Mouse (Mus musculus) heart, adult 2 months (tissue): ENCODE data around the gene Styk1. TPM values are rescaled to one million over a fixed set of nuclear protein-coding genes. Genes with fewer than 3 reads are reported as not detected.
A peak's percentile ranks its signal among the peaks of the same experiment; 100 is the strongest.

Experiments used
- DNase-seq, 2 experiments: peaks; one replicate each; pipeline ENCODE4 v3.0.0; 2021
- H3K27ac ChIP-seq: fragments of 200-600 bp; 2 replicates; pipeline ENCODE4 v1.8.1; 2022
- H3K27me3 ChIP-seq: fragments of 200-500 bp; 2 replicates; pipeline ENCODE4 v1.6.1; 2012; ENCODE audit warnings: mild to moderate bottlenecking, low read length, inconsistent platforms, mixed read lengths; ENCODE audit not compliant: control insufficient read depth, insufficient read depth
- H3K36me3 ChIP-seq: fragments of 200-500 bp; 2 replicates; pipeline ENCODE4 v1.6.1; 2012; ENCODE audit warnings: low read length, inconsistent platforms; ENCODE audit not compliant: control insufficient read depth, insufficient read depth
- H3K4me1 ChIP-seq: fragments of 200-500 bp; 2 replicates; pipeline ENCODE4 v1.6.1; 2011; ENCODE audit warnings: low read length; ENCODE audit not compliant: control insufficient read depth, insufficient read depth
- H3K4me3 ChIP-seq: fragments of 200-600 bp; 2 replicates; pipeline ENCODE4 v1.8.1; 2022
- H3K79me2 ChIP-seq: fragments of 200-500 bp; replicated peaks from 2 replicates; pipeline ENCODE4 v1.6.1; 2012; ENCODE audit warnings: mild to moderate bottlenecking, inconsistent platforms, low read length, moderate library complexity, mixed read lengths; ENCODE audit not compliant: control insufficient read depth, insufficient read depth
- H3K9ac ChIP-seq: fragments of 200-500 bp; 2 replicates; pipeline ENCODE4 v1.6.1; 2012; ENCODE audit warnings: low read depth, mild to moderate bottlenecking, control low read depth, inconsistent platforms, low read length, mixed read lengths
- CTCF ChIP-seq: fragments of 200-600 bp; IDR thresholded peaks from 2 replicates; pipeline ENCODE4 v1.8.1; 2022; ENCODE audit warnings: antibody characterized with exemption, mild to moderate bottlenecking, moderate library complexity
- EP300 ChIP-seq: fragments of 200-500 bp; IDR thresholded peaks from 2 replicates; pipeline ENCODE4 v1.6.1; 2011; ENCODE audit warnings: low read depth, low read length, control low read depth; ENCODE audit not compliant: insufficient read depth
- POLR2A ChIP-seq: fragments of 200-500 bp; IDR thresholded peaks from 2 replicates; pipeline ENCODE4 v1.6.1; 2011; ENCODE audit warnings: mild to moderate bottlenecking, low read depth, low read length, control low read depth; ENCODE audit not compliant: insufficient read depth
- WGBS: fragments of 180-500 bp; shearing (Covaris S2); methylation state at CpG from one replicate; pipeline ENCODE4 v1.1.7; 2018; 5-methylcytosine and 5-hydroxymethylcytosine counted together
- intact Hi-C: fragments of 180-260 bp; cut with DNase I; formaldehyde crosslinking; loops from one replicate; pipeline ENCODE4 v1.15.1; 2025
- polyA plus RNA-seq: library from polyadenylated mRNA; depleted of rRNA; stranded (reverse); fragments of >200 nt; gene quantifications from 2 replicates; pipeline ENCODE4 v1.2.3, GENCODE M21; 2012
- total RNA-seq, 2 experiments: library from RNA; stranded (reverse); gene quantifications; 2 replicates each; pipeline ENCODE4 v1.2.3; 2021

Gene Styk1
- total and polyA plus RNA-seq, 3 experiments: 0.08 to 0.12 (median 0.09) TPM

- Histone ChIP-seq H3K4me3 (peak within 1 kb of the TSS; percentile 81), H3K36me3 (peaks cover 13% of the 10 kb centered on the region), H3K27me3 (no peaks in the 10 kb centered on the region), H3K27ac (peak within 1 kb of the TSS; percentile 73), H3K9ac (peak within 1 kb of the TSS; percentile 99), H3K79me2 (no peaks in the 10 kb centered on the region; the same call in 1 of the 2 replicates), H3K4me1 (peaks cover 9% of the 10 kb centered on the region)
- DNase-seq: peak; percentile 91 to 92
- TF ChIP-seq EP300: no peak
- TF ChIP-seq CTCF: no peak
- TF ChIP-seq POLR2A: no peak; the same call in 1 of the 2 replicates
- 3% methylated on average over 96 of the region's 107 CpGs for WGBS
- intact Hi-C loops: loop anchor here (1.0 kb wide), 1 partner anchor 95 kb away; the partner anchor contains the start of gene Magohb
Measured at GRCm38 (mm10) chr6:131388040-131389021, 34.9 kb upstream of the Styk1 start, which contains the start of gene Ybx3. TSS of gene Ybx3 (minus strand) at chr6:131388476.

GRCm38 (mm10) chr6:131387221-131388039 lies 34.0 kb upstream of the Styk1 start:
- Histone ChIP-seq H3K27me3 (no peaks in the 10 kb centered on the region), H3K27ac (peak overlapping the region; percentile 73), H3K4me1 (peaks cover 15% of the 10 kb centered on the region), H3K36me3 (peaks cover 20% of the 10 kb centered on the region), H3K9ac (peak overlapping the region; percentile 99), H3K79me2 (no peaks in the 10 kb centered on the region; the same call in 1 of the 2 replicates), H3K4me3 (peak overlapping the region; percentile 81)
- TF ChIP-seq EP300: no peak
- DNase-seq: peak; percentile 78 to 81
- intact Hi-C loops: loop anchor here (1.0 kb wide), 1 partner anchor 94 kb away; the partner anchor contains the start of gene Magohb
- WGBS: 2% methylated on average over 43 of the region's 43 CpGs

GRCm38 (mm10) chr6:131386416-131387019 lies 33.1 kb upstream of the Styk1 start:
- 48% methylated on average over 9 of the region's 9 CpGs for WGBS
- peak overlapping the region; percentile 73 for H3K27ac ChIP-seq
- no peak overlapping the region for H3K9ac ChIP-seq
- TF ChIP-seq CTCF: no peak
- no peak for TF ChIP-seq EP300
- TF ChIP-seq POLR2A: no peak
- no peaks in the 10 kb centered on the region; the same call in 1 of the 2 replicates for H3K79me2 ChIP-seq
- intact Hi-C loops: no loop called here
- peaks cover 24% of the 10 kb centered on the region for H3K36me3 ChIP-seq
- H3K4me3 ChIP-seq: peak overlapping the region; percentile 81
- no peaks in the 10 kb centered on the region for H3K27me3 ChIP-seq
- no peak for DNase-seq
- H3K4me1 ChIP-seq: peaks cover 18% of the 10 kb centered on the region

GRCm38 (mm10) chr6:131385469-131385868 lies 32.1 kb upstream of the Styk1 start:
- 0 out of 2 replicates have a peak overlapping the region, but pooled peaks have one; percentile 2 for H3K27ac ChIP-seq
- intact Hi-C loops: no loop called here
- H3K36me3 ChIP-seq: peaks cover 27% of the 10 kb centered on the region
- peaks cover 18% of the 10 kb centered on the region for H3K4me1 ChIP-seq
- WGBS: 82% methylated on average over 1 of the region's 1 CpGs
- no peaks in the 10 kb centered on the region; the same call in 1 of the 2 replicates for H3K79me2 ChIP-seq
- no peak for TF ChIP-seq CTCF
- TF ChIP-seq POLR2A: no peak
- no peak for TF ChIP-seq EP300
- H3K4me3 ChIP-seq: no peak overlapping the region
- no peak for DNase-seq
- no peak overlapping the region for H3K9ac ChIP-seq
- no peaks in the 10 kb centered on the region for H3K27me3 ChIP-seq

GRCm38 (mm10) chr6:131383713-131384330 lies 30.4 kb upstream of the Styk1 start:
- no peaks in the 10 kb centered on the region; the same call in 1 of the 2 replicates for H3K79me2 ChIP-seq
- H3K4me1 ChIP-seq: peaks cover 18% of the 10 kb centered on the region
- no peak for TF ChIP-seq POLR2A
- TF ChIP-seq EP300: no peak
- no peak for TF ChIP-seq CTCF
- H3K9ac ChIP-seq: no peak overlapping the region
- intact Hi-C loops: loop anchor here (5.0 kb wide), 1 partner anchor 33 kb away; no protein-coding TSS in a partner anchor
- WGBS: 44% methylated on average over 6 of the region's 6 CpGs
- peaks cover 33% of the 10 kb centered on the region for H3K36me3 ChIP-seq
- peak overlapping the region; percentile 72 for H3K27ac ChIP-seq
- H3K27me3 ChIP-seq: no peaks in the 10 kb centered on the region
- no peak for DNase-seq
- H3K4me3 ChIP-seq: no peak overlapping the region
